Mouse (Mus musculus): ENCODE data around the gene Agrp.

DNA sequence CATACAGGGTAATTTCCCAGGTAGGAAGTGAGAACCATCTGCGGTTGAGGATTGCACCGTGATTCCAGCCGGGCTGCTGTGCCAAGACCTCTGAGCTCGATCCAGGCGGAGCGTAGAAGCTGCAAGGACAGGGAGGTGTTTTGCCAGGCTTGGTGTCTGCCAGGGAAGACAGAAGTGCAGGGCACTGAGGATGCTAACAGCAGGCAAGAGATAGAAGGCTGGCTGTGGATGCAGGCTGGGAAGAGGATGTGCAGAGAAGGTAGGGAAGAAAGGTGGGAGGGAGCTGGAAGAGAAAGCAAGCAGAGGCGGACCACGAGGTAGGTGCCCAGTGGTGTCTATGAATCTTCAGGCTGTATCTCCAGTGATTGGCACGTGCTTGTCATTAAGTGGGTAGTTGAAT lies 25.4 kb downstream of the Agrp start:
- TF ChIP-seq CTCF (IDR thresholded peaks at IDR 0.05) (no peak), EP300 (IDR thresholded peaks at IDR 0.05) (no peak)
